In genomic region chr7:75713959-75714358, GRCm38 (mm10) we compare ENCODE assay signal across 28 mouse cellular contexts.
DNase-seq lines count a peak whose midpoint lies in the region; ATAC-seq and TF ChIP-seq lines count a peak whose summit lies in the region.
"Had no signal": no experiment of that assay in that cellular context is flagged by ENCODE, and none has a peak within 500 bp of the region (broad histone marks: within the 10 kb centered on the region; RNA-seq: fewer than 3 reads in every experiment).

No protein-coding gene starts in this region.

- no peaks in the 10 kb centered on the region for H3K27me3 ChIP-seq in heart, adult 2 months (ENCODE audit: control insufficient read depth, insufficient read depth, low read length)
- no peaks in the 10 kb centered on the region for H3K27me3 ChIP-seq in liver, embryonic 11.5 days (replicated peaks; ENCODE audit: control insufficient read depth, insufficient read depth, low read length)
- no peaks in the 10 kb centered on the region for H3K27me3 ChIP-seq in liver, embryonic 13.5 days
- H3K27me3 ChIP-seq in kidney, embryonic 15.5 days: no peaks in the 10 kb centered on the region
- H3K27me3 ChIP-seq: embryonic facial prominence, embryonic 13.5 days; hindbrain, embryonic 12.5 days; intestine, embryonic 15.5 days; limb, embryonic 15.5 days; lung, embryonic 15.5 days; midbrain, embryonic 13.5 days had no signal

- H3K27ac ChIP-seq in heart, adult 2 months: peak overlapping the region; percentile 73
- H3K27ac ChIP-seq in liver, embryonic 11.5 days (ENCODE audit: low read depth, low read length): no peak overlapping the region
- peak overlapping the region; percentile 39; the same call in 1 of the 2 replicates for H3K27ac ChIP-seq in liver, embryonic 13.5 days
- H3K27ac ChIP-seq in kidney, embryonic 15.5 days: no peak overlapping the region
- H3K27ac ChIP-seq: embryonic facial prominence, embryonic 13.5 days; forebrain, embryonic 10.5 days; hindbrain, embryonic 12.5 days; hindbrain, postnatal 0 days; intestine, embryonic 15.5 days; limb, embryonic 10.5 days; limb, embryonic 15.5 days; lung, embryonic 15.5 days; midbrain, embryonic 13.5 days had no signal

- peaks cover 24% of the 10 kb centered on the region for H3K4me1 ChIP-seq in heart, adult 2 months (ENCODE audit: control insufficient read depth, insufficient read depth, low read length)
- peaks cover 14% of the 10 kb centered on the region; the same call in 1 of the 2 replicates for H3K4me1 ChIP-seq in liver, embryonic 11.5 days (replicated peaks; ENCODE audit: control insufficient read depth, insufficient read depth, low read length)
- peaks cover 37% of the 10 kb centered on the region for H3K4me1 ChIP-seq in liver, embryonic 13.5 days (replicated peaks)
- no peaks in the 10 kb centered on the region for H3K4me1 ChIP-seq in kidney, embryonic 15.5 days
- H3K4me1 ChIP-seq: forebrain, embryonic 10.5 days; hindbrain, embryonic 12.5 days; limb, embryonic 15.5 days; midbrain, embryonic 13.5 days had no signal

- no peak overlapping the region for H3K4me3 ChIP-seq in heart, adult 2 months
- no peak overlapping the region for H3K4me3 ChIP-seq in liver, embryonic 11.5 days (ENCODE audit: low read depth, low read length)
- no peak overlapping the region for H3K4me3 ChIP-seq in liver, embryonic 13.5 days (replicated peaks)
- H3K4me3 ChIP-seq in kidney, embryonic 15.5 days (replicated peaks): no peak overlapping the region
- H3K4me3 ChIP-seq: embryonic facial prominence, embryonic 13.5 days; forebrain, embryonic 10.5 days; hindbrain, embryonic 12.5 days; intestine, embryonic 15.5 days; limb, embryonic 10.5 days; limb, embryonic 15.5 days; lung, embryonic 15.5 days; midbrain, embryonic 13.5 days had no signal

- WGBS in heart, adult 2 months: 67% methylated on average over 5 of the region's 5 CpGs
- 67% methylated on average over 5 of the region's 5 CpGs for WGBS in liver, embryonic 11.5 days
- WGBS in liver, embryonic 13.5 days (ENCODE audit: insufficient replicate concordance): 23% methylated on average over 5 of the region's 5 CpGs
- WGBS in kidney, embryonic 15.5 days: 80% methylated on average over 5 of the region's 5 CpGs

- H3K79me2 ChIP-seq in heart, adult 2 months (replicated peaks; ENCODE audit: control insufficient read depth, insufficient read depth, low read length): no peaks in the 10 kb centered on the region; the same call in none of the 2 replicates

- TF ChIP-seq CTCF in heart, adult 2 months (IDR thresholded peaks at IDR 0.05): no peak

- H3K36me3 ChIP-seq in heart, adult 2 months (ENCODE audit: control insufficient read depth, insufficient read depth, low read length): peaks cover 72% of the 10 kb centered on the region
- 0 out of 2 replicates have a peak, but pooled peaks cover 3% of the 10 kb centered on the region for H3K36me3 ChIP-seq in liver, embryonic 11.5 days (ENCODE audit: control insufficient read depth, insufficient read depth, low read length)
- peaks cover 41% of the 10 kb centered on the region for H3K36me3 ChIP-seq in liver, embryonic 13.5 days
- H3K36me3 ChIP-seq in kidney, embryonic 15.5 days: peaks cover 33% of the 10 kb centered on the region
- H3K36me3 ChIP-seq: forebrain, embryonic 10.5 days; hindbrain, embryonic 12.5 days; limb, embryonic 15.5 days; lung, embryonic 15.5 days; midbrain, embryonic 13.5 days had no signal

- no peak for TF ChIP-seq POLR2A in heart, adult 2 months (IDR thresholded peaks at IDR 0.05; ENCODE audit: insufficient read depth, low read depth, low read length)

- no peak overlapping the region for H3K9ac ChIP-seq in heart, adult 2 months (ENCODE audit: low read depth, low read length)
- no peak overlapping the region for H3K9ac ChIP-seq in liver, embryonic 11.5 days (ENCODE audit: low read depth, low read length)
- H3K9ac ChIP-seq in liver, embryonic 13.5 days: no peak overlapping the region
- no peak overlapping the region for H3K9ac ChIP-seq in kidney, embryonic 15.5 days
- H3K9ac ChIP-seq: embryonic facial prominence, embryonic 13.5 days; hindbrain, embryonic 12.5 days; intestine, embryonic 15.5 days; limb, embryonic 15.5 days; lung, embryonic 15.5 days; midbrain, embryonic 13.5 days had no signal

- no peaks in the 10 kb centered on the region for H3K9me3 ChIP-seq in liver, embryonic 11.5 days (ENCODE audit: control insufficient read depth, low read length)
- H3K9me3 ChIP-seq in liver, embryonic 13.5 days (replicated peaks): no peaks in the 10 kb centered on the region
- no peaks in the 10 kb centered on the region for H3K9me3 ChIP-seq in kidney, embryonic 15.5 days (replicated peaks)
- H3K9me3 ChIP-seq: embryonic facial prominence, embryonic 13.5 days; forebrain, embryonic 10.5 days; hindbrain, embryonic 12.5 days; intestine, embryonic 15.5 days; limb, embryonic 10.5 days; limb, embryonic 15.5 days; lung, embryonic 15.5 days; midbrain, embryonic 13.5 days had no signal

- ATAC-seq in liver, embryonic 11.5 days (replicated peaks; ENCODE audit: low FRiP score): peak; percentile 62
- ATAC-seq in liver, embryonic 13.5 days (ENCODE audit: low read depth): peak; percentile 72
- ATAC-seq in megakaryocyte progenitor cell, adult 5-6 weeks (replicated peaks; ENCODE audit: poor library complexity): peak; percentile 60
- ATAC-seq in kidney, embryonic 15.5 days (replicated peaks; ENCODE audit: low FRiP score): no peak
- ATAC-seq: forebrain, embryonic 16.5 days; hindbrain, postnatal 0 days; intestine, embryonic 15.5 days; midbrain, embryonic 13.5 days had no signal

- no peak for DNase-seq in heart, adult 2 months
- DNase-seq in heart, adult 18-20 months: no peak
- no peak for DNase-seq in liver, embryonic 11.5 days (ENCODE audit: low spot score)
- no peak for DNase-seq in liver
- DNase-seq in liver, embryonic 13.5 days: no peak
- no peak for DNase-seq in ovary, adult 18-20 months (ENCODE audit: low spot score)
- DNase-seq: adrenal gland, postnatal 25 days; cerebellum, adult 11-12 months; cerebellum, adult 9-11 months; gastrocnemius, postnatal 10 days; heart, postnatal 10 days; kidney, adult 8-10 months; kidney, postnatal 10 days; retina, postnatal 1 day; right cerebral cortex, postnatal 14 days; thymus, postnatal 4 days had no signal

- H3K4me2 ChIP-seq in liver, embryonic 11.5 days: peak overlapping the region; percentile 24; the same call in 1 of the 2 replicates
- no peak overlapping the region for H3K4me2 ChIP-seq in liver, embryonic 13.5 days
- no peak overlapping the region for H3K4me2 ChIP-seq in kidney, embryonic 15.5 days
- H3K4me2 ChIP-seq: embryonic facial prominence, embryonic 13.5 days; hindbrain, embryonic 12.5 days; intestine, embryonic 15.5 days; limb, embryonic 15.5 days; lung, embryonic 15.5 days; midbrain, embryonic 13.5 days had no signal

- intact Hi-C loops in heart, adult 2 months (cut with DNase I): loop anchor here (2.0 to 10.0 kb wide), 2 partner anchors 73 to 339 kb away; no protein-coding TSS in a partner anchor

- TF ChIP-seq EP300 in heart, adult 2 months (IDR thresholded peaks at IDR 0.05; ENCODE audit: insufficient read depth, low read depth, low read length): no peak

Comparison
In these comparisons a context has a peak if more than half of its experiments do, and no peak if none do; other contexts are left out.
1. H3K27ac ChIP-seq: peak in heart, adult 2 months (single experiment) and liver, embryonic 13.5 days (single experiment); none in liver, embryonic 11.5 days (single experiment) and kidney, embryonic 15.5 days (single experiment).